Mouse (Mus musculus) lung, embryonic 14.5 days (tissue): ENCODE data around the gene Mfsd10. TPM values are rescaled to one million over a fixed set of nuclear protein-coding genes. Genes with fewer than 3 reads are reported as not detected.
"Not testable (repeated sequence)": the region's sequence is repeated elsewhere in the genome, so short reads cannot be mapped to it uniquely, and the experiment has no call there.

Source experiments
- ATAC-seq: fragments of 200-750 bp; cut with Nextera tagmentation; 2 replicates; pipeline ENCODE4 v1.8.0; 2017; ENCODE audit warnings: mild to moderate bottlenecking, moderate TSS enrichment, moderate library complexity; ENCODE audit not compliant: insufficient read depth
- DNase-seq: peaks from one replicate; pipeline ENCODE4 v3.0.0-alpha.2; 2015
- H3K27ac ChIP-seq: fragments of 300-500 bp; sonication (generic); 2 replicates; pipeline ENCODE4 v1.5.1; 2014; ENCODE audit warnings: low read depth, mild to moderate bottlenecking, moderate library complexity
- H3K27me3 ChIP-seq: fragments of 300-500 bp; sonication (generic); 2 replicates; pipeline ENCODE4 v1.6.1; 2014; ENCODE audit warnings: low read length, control low read depth; ENCODE audit not compliant: insufficient read depth
- H3K36me3 ChIP-seq: fragments of 300-500 bp; sonication (generic); 2 replicates; pipeline ENCODE4 v1.6.1; 2014; ENCODE audit warnings: control low read depth; ENCODE audit not compliant: insufficient read depth
- H3K4me1 ChIP-seq: fragments of 300-500 bp; sonication (generic); 2 replicates; pipeline ENCODE4 v1.6.1; 2014; ENCODE audit warnings: antibody characterized with exemption, control low read depth; ENCODE audit not compliant: insufficient read depth
- H3K4me2 ChIP-seq: fragments of 300-500 bp; sonication (generic); 2 replicates; pipeline ENCODE4 v1.6.1; 2014; ENCODE audit warnings: mild to moderate bottlenecking
- H3K4me3 ChIP-seq: fragments of 300-500 bp; sonication (generic); 2 replicates; pipeline ENCODE4 v1.5.1; 2014; ENCODE audit warnings: low read depth, low read length
- H3K9ac ChIP-seq: fragments of 300-500 bp; sonication (generic); 2 replicates; pipeline ENCODE4 v1.6.1; 2014
- H3K9me3 ChIP-seq: fragments of 300-500 bp; sonication (generic); 2 replicates; pipeline ENCODE4 v1.6.1; 2016; ENCODE audit warnings: low read depth, low read length, control low read depth
- CTCF ChIP-seq: IDR thresholded peaks from 2 replicates; pipeline ENCODE4 v1.5.1; 2016; ENCODE audit warnings: antibody characterized with exemption, low read depth
- WGBS: fragments of 180-500 bp; shearing (Covaris S2); extraction: QIAGEN DNeasy Blood & Tissue Kit; methylation state at CpG from one replicate; pipeline ENCODE4 v1.1.7; 2014; 5-methylcytosine and 5-hydroxymethylcytosine counted together
- polyA plus RNA-seq: library from polyadenylated mRNA; unstranded; fragments of >200 nt; fragmentation: Nextera tagmentation; extraction: Ambion mirVana; gene quantifications from 2 replicates; pipeline ENCODE4 v1.2.1, GENCODE M21; 2014

Gene Mfsd10
- polyA plus RNA-seq, 1 experiment from 2014 or later, result 128 TPM

DNA sequence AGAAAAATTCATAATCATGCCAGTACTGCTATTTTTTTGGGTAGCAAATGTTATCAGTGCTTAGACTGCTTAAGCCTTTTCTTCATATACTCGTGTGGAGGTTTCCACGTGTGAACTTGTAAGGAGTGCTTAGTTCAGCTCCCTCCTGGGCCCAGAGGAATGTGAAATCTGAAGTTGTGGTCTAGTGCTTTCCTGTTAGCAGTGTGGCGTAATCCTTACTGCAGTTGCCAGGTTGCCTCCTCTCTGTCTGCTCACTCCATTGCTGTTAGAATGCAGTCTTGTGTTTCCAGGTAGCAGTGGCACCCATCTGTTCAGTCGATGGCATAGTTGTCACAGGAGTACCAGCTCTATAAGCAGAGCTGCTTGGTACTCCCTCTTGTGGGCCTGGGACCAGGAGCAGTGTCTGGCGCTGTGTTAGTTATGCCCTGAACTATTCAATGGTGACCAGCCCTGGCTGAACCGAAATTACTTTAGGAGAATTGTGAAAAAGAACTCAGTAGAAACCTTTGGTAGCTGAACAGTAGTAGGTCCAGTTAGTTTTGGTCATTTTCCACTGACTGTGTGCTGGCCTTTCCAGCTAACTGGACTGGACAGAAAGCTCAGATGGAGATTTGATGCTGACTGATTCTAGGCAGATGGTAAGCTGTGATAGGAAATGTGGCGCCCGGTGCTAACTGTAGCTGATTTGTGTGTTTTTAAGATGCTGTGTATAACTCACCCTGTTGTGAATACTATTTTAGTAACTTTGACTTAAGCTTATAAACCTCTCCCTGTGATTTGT is 29.7 kb downstream of the Mfsd10 start:
- no peak for ATAC-seq
- Histone ChIP-seq H3K36me3 (peaks cover 74% of the 10 kb centered on the region), H3K4me3 (no peak overlapping the region)

DNA sequence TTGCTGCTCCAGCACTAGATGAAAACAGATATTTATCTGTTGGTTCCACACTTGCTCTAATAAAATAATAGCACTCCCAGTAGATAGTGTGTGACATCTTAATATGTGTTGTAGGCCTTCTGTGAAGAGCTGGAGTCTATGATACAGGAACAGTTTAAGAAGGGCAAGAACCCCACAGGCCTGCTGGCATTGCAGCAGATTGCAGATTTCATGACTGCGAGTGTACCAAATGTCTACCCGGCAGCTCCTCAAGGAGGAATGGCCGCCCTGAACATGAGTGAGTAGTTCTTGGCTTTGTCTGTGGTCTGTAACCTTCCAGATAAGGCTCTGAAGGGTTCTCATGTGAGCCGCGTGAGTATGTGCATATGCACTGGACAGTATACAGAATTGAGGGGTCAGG is 32.4 kb downstream of the Mfsd10 start:
- peaks cover 56% of the 10 kb centered on the region for H3K36me3 ChIP-seq
- H3K4me1 ChIP-seq, result no peaks in the 10 kb centered on the region
- no peak for ATAC-seq
- no peak overlapping the region for H3K27ac ChIP-seq
- H3K4me2 ChIP-seq, result no peak overlapping the region
- H3K4me3 ChIP-seq, result no peak overlapping the region
- TF ChIP-seq CTCF, result no peak
- WGBS, result 90% methylated on average over 5 of the region's 5 CpGs
- H3K9me3 ChIP-seq, result no peaks in the 10 kb centered on the region
- no peak for DNase-seq
- H3K27me3 ChIP-seq, result no peaks in the 10 kb centered on the region
- no peak overlapping the region for H3K9ac ChIP-seq

More for the DNA sequence above, 29.7 kb downstream of the Mfsd10 start:
- H3K27ac ChIP-seq, result no peak overlapping the region
- H3K4me2 ChIP-seq, result no peak overlapping the region
- WGBS, result 85% methylated on average over 8 of the region's 8 CpGs
- no peaks in the 10 kb centered on the region for H3K4me1 ChIP-seq
- no peak overlapping the region for H3K9ac ChIP-seq
- H3K27me3 ChIP-seq, result no peaks in the 10 kb centered on the region
- no peak for DNase-seq
- no peaks in the 10 kb centered on the region for H3K9me3 ChIP-seq
- no peak for TF ChIP-seq CTCF

DNA sequence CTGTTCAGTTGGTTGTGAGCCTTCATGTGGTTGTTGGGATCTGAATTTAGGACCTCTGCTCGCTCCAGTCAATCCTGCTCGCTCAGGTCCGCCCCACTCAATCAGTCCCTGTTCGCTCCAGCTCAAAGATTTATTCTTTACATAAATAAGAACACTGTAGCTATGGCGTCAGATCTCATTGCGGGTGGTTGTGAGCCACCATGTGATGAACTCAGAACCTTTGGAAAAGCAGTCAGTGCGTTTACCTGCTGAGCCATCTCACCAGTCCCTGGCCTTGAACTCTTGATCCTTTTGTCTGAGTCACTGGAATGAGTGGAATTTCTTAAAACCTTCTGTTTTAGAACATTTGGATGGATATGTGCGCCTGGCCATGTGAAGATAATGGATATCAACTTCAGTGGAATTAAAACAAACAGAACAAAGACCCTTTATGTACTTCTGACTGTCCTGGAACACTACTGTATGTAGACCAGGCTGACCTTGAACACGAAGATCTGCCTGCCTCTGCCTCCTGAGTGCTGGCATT is 43.7 kb downstream of the Mfsd10 start:
- H3K4me2 ChIP-seq, result no peak overlapping the region
- no peak for TF ChIP-seq CTCF
- peaks cover 16% of the 10 kb centered on the region for H3K36me3 ChIP-seq
- ATAC-seq, result no peak
- H3K9ac ChIP-seq, result no peak overlapping the region
- WGBS, result 92% methylated on average over 9 of the region's 9 CpGs
- H3K27me3 ChIP-seq, result no peaks in the 10 kb centered on the region
- no peak overlapping the region for H3K4me3 ChIP-seq
- H3K9me3 ChIP-seq, result no peaks in the 10 kb centered on the region
- H3K27ac ChIP-seq, result no peak overlapping the region
- DNase-seq, result no peak
- H3K4me1 ChIP-seq, result 0 out of 2 replicates have a peak, but pooled peaks cover 10% of the 10 kb centered on the region

DNA sequence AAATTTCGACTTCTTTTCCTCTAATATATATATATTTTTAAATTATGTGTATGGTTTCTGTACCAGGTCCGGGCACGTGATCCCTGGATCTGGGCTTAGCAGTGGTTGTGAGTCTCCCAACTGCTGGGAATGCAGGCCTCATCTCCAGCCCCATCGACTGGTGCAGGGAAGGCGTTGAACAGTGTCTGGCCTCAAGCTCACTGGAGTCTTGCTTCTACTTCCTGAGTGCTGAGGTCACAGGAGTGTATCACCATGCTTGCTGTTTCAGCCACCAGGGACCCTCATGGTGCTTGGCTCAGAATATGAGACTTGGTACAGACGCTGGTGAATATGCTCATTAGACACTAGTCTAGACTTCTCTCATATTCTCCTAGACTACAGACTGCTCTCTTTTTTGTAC is 44.3 kb downstream of the Mfsd10 start:
- no peaks in the 10 kb centered on the region for H3K27me3 ChIP-seq
- WGBS, result 93% methylated on average over 6 of the region's 6 CpGs
- ATAC-seq (no peak), DNase-seq (no peak)
- H3K9me3 ChIP-seq, result no peaks in the 10 kb centered on the region
- no peak overlapping the region for H3K9ac ChIP-seq
- 0 out of 2 replicates have a peak, but pooled peaks cover 10% of the 10 kb centered on the region for H3K4me1 ChIP-seq
- H3K4me3 ChIP-seq, result no peak overlapping the region
- no peak overlapping the region for H3K27ac ChIP-seq
- no peak for TF ChIP-seq CTCF
- H3K4me2 ChIP-seq, result no peak overlapping the region
- peaks cover 11% of the 10 kb centered on the region; the same call in 1 of the 2 replicates for H3K36me3 ChIP-seq

DNA sequence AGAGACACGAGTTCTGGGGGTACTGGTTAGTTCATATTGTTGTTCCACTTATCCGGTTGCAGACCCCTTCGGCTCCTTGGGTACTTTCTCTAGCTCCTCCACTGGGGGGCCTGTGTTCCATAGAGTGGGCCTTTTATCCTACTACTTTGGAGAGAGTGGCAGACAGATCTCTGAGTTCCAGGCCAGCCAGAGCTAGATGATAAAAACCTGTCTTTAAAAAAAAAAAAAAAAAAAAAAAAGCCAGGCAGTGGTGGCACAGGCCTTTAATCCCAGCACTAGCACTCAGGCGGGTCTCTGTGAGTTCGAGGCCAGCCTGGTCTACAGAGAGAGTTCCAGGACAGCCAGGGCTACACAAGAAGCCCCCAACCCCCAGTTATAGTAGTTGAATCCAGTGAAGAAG is 44.8 kb downstream of the Mfsd10 start:
- not testable (repeated sequence) for DNase-seq, ATAC-seq, H3K4me3 ChIP-seq, H3K27ac ChIP-seq, H3K4me2 ChIP-seq, H3K27me3 ChIP-seq, H3K9me3 ChIP-seq, H3K36me3 ChIP-seq, H3K9ac ChIP-seq, H3K4me1 ChIP-seq
- 82% methylated on average over 5 of the region's 5 CpGs for WGBS

DNA sequence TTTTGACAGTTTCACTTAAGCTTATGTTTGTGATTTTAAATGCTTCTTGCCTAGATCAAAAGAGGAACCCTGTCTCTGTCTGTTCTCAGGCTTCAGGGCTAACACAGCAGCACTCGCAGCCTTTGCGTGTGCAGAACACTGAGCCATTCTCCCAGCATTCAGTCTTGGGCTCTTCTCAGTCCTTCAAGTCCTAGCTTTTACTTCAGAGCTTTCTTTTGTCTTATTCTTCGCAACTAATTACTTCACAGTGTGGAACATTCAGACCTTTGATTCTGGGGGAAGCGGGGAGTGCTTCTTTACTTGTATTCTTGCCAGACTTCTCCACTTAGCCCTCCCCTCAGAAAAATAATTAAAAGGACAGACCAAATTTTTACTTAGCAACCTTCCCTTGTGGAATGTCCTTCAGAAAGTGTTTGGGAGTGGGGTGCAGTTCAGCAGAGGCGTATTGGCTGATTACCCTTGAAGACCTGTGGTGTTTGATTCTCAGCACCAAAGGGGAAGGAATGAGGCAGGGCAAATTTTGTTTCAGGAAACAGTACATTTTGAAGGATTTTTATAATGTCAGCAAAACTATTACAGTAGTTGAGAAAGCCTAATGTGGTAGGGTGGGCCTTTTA is 45.5 kb downstream of the Mfsd10 start:
- H3K36me3 ChIP-seq, result 0 out of 2 replicates have a peak, but pooled peaks cover 4% of the 10 kb centered on the region
- H3K4me2 ChIP-seq, result no peak overlapping the region
- H3K9ac ChIP-seq, result no peak overlapping the region
- 0 out of 2 replicates have a peak, but pooled peaks cover 10% of the 10 kb centered on the region for H3K4me1 ChIP-seq
- ATAC-seq, result no peak
- H3K27me3 ChIP-seq, result no peaks in the 10 kb centered on the region
- H3K4me3 ChIP-seq, result no peak overlapping the region
- no peak for DNase-seq
- no peak overlapping the region for H3K27ac ChIP-seq
- TF ChIP-seq CTCF, result no peak
- 72% methylated on average over 5 of the region's 5 CpGs for WGBS
- H3K9me3 ChIP-seq, result no peaks in the 10 kb centered on the region

DNA sequence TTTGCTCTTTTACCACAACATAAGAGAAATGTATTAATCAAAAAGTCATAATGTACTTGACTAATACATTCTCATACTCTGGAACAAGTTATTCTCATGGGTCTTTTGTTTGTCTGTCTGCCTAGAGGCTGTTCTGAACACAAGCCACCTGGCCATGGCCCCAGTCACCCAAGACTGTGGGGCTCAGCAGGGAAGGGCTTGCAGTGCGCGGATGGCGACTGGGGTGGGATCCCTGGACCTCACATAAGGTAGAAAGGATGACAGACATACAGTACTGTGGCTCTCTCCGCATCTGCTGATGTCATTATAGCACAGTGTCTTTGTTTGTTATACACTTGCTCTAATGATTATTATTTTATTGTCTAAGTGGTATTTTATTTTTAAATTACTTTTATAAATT is 46.3 kb downstream of the Mfsd10 start:
- no peaks in the 10 kb centered on the region for H3K27me3 ChIP-seq
- no peak for TF ChIP-seq CTCF

More for the DNA sequence above, 46.3 kb downstream of the Mfsd10 start:
- no peak for ATAC-seq
- 48% methylated on average over 4 of the region's 4 CpGs for WGBS
- Histone ChIP-seq H3K27ac (no peak overlapping the region), H3K36me3 (0 out of 2 replicates have a peak, but pooled peaks cover 4% of the 10 kb centered on the region), H3K4me3 (no peak overlapping the region), H3K9ac (no peak overlapping the region), H3K9me3 (no peaks in the 10 kb centered on the region), H3K4me2 (no peak overlapping the region), H3K4me1 (0 out of 2 replicates have a peak, but pooled peaks cover 10% of the 10 kb centered on the region)
- peak; percentile 13 for DNase-seq
